Mouse (Mus musculus) CD8-positive naive resting alpha-beta T cell, adult 2 months (primary cell): ENCODE results near the gene Zyx.

Source experiments
- DNase-seq, 2 experiments: peaks; one replicate each; pipeline ENCODE4 v3.0.0; 2022; ENCODE audit warnings: low read depth in 2 of 2, low spot score in 2 of 2

Zyx gene

DNA sequence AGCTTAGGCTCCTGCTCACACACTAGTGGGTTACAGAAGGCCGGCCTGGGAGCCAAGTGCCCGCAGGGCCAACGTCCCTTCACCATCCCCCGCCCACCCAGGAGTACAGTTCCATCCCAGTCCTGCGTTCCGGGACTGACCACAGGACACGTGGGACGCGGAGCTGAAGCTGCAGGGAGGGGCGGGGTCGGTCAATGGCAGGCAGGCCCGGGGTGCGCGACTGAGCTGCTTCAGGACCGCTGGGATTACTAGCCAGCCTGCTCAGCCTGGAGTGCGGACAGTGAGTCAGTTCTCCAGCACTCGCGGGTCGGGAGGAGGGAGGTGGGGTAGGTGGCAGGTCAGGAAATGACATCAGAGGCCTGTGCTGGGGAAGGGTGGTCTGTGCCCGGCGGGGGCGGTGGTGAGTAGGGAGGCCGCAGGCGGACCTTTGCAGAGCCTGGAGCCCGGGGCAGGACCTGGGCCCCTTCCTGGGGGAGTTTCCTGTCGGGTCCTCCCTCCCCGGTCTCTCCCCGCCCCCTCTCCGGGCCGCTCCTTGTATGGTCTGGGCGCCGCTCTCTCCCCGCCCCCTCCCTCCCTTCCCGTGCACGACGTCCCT is at the start of gene Zyx:
TSS of gene Zyx (plus strand) at position 205 of the 595 bp plus-strand sequence.
- DNase-seq: peak; percentile 70 to 73

DNA sequence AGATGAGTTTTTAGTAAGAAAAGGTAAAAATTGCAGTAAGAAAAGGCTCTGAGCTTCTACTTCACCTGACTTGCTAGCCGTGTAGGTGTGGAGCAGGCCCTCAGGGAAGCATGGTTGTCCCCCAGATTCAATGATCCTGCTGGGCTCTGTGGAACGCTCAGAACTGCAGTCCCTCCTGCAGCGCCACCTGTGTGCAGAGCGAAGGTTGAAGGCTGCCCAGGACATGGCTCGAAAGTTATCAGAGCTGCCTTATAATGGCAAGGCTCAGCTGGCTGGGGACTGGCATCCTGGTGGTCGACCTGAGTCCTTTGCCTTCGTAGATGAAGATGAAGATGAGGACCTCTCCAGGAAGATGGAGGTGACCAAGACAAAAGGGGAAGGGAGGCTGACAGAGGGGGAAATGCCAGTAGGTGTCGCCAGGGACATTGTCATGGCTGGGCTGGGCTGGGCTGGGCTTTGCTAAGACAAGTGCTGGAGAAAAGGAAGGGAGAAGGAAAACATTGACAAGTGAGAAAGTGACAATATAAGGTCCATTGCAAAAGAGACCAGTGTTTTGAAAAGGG is 39.5 kb upstream of the Zyx start:
- no peak for DNase-seq

DNA sequence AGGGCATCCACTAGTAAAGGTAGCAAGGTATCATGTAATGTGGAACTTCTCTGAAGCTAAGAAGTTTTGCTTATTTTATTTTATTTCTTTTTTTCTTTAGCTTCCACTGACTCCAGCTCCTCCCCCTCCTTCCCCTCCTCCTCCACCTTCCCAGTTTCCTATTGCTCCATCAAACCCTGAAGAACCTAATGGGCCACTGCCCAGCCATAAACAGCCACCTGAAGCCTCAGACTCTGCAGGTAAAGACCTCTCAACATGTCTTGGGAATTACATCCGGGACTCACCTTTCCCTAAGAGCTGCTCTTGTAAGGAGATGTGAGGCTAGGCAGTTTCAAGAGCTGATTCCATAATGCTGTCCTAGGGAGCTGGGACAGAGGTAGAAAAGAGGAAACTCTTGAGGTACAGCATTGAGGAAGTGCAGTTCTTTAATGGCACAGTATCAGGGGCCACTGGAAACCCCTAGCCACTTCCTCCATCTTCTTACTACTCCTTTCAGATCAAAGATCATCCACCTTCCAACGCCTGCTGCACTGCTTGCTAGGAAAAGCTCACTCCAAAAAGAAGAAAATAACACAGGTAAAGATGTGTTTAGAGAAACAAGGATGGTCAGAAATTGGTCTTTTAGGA is 38.9 kb upstream of the Zyx start:
- DNase-seq: no peak

DNA sequence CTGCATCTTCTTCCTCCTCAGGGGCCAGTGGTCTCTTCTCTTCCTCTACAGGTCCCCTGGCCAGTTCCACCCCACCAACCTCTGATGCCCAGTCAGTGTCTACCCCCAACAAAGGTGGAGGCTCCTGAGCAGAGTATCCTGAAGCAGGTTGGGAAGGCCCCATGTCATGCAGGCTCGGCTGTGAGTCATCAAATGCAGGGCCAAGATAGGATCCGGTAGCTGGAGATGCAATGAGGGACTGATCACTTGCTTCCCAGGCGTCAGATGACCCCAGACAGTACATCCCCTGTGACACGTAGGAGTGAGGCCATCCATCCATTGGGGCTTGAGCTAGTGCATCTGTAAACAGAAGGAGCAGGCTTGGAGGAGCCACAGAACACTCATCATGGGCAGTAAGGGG is 31.1 kb upstream of the Zyx start:
- DNase-seq: no peak

DNA sequence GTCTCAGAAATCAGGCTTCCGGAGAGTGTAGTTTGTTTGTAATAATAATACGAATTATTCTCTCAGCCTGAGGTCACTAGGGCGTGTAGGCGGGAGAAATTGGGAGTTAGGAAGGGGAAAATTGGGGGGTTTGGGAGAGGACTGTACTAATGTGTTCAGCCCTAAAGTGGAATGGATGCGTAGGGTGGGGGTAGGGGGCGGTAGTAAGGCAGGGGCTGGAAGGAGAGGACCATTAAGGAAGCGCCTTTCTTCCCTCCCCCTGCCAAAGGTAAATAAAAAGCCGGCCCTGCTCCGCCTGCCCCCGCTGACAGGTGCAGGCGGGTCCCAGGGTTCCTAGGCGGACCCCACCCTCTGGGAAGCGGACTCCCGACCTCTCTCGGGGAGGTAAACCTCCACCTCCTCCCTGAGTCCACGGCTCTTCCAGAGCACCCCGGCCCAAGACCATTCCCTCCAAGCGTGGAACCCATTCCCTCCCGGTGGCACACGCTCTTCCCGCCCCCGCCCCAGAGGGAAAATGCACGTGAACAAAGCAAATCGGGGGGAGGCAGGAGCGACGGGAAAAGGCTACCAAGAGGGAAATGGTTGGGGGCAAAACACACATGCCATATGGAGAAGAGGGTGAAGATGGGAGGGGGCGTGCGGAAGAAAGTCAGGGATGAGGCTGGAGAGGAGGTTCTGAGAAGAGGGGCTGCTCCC is 25.9 kb upstream of the Zyx start:
- DNase-seq: no peak

DNA sequence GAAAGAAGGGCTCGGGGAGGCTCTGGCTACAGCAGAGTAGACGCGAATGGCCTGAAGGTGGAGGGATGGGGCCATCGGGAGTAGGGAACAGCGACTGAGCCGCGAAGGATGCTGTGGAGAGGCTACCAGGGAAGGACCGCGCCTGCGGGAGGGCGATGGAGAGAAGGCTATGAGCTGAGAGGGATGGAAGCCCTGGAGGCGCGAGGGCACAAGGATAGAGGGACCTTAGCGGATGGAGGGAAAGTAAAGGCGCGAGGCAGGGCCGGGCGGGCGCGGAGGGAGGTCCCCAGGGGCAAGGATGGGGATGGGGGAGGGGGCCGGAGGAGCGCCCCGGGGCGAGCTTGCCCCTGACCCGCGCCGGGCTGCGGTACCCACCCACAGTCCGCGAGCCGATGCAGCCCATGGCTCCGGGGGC is 25.4 kb upstream of the Zyx start:
- DNase-seq: no peak

DNA sequence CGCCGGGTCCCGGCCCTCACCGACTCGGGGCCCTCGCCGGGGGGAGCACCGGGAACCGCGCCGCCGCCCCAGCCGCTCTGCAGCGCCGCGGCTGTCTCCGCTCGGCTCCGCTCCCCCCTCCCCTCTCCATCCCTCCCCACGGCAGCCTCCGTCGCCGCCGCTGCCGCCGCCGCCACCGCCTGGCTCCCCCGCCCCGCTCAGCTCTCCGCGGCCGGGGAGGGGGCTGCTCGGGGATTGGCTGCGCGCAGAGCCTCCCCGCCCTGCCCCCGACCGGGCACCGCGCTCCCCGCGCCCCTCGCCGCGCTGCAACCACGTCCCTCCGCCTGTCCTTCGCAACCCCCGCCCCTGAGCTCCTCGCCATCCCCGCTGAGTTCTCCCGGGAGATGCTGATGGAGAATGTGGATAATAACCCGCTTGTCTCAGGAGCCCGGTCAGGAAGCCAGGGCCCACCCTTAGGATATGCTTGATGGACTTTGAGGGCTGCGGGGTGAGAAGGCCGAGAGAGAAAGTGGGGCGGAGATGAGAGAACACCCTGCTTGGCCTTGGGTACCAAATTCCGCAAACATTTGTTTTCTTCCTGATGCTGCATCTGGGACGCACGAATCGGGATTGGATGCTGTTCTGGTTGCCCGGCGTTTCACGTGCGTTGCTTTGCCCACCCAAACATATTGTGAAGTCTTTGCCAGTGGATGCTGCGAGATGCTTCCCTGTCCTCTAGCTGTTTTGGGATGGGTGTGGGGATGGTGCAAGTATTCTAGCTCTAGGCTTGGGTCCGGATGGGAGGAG is 24.8 kb upstream of the Zyx start, which contains the start of gene Fam131b:
TSS of gene Fam131b (minus strand) at position 162 of the 786 bp plus-strand sequence.
- DNase-seq: peak; percentile 14 to 18

DNA sequence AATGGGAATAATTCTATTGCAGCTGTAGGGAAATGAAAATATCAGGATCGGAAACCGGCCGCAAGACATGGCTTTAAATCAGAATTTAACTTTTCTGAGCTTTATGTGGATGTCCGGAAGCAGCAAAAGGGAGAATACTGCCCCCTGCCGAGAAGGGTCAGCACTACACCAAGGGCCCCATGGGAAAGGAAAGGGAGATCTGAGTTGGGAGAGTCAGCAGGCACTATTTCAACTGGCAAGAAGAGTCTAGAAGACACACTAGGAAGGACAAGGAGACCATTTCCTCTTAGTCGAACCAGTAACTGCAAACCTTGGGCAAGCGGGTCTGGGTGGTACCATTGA is 24.2 kb upstream of the Zyx start:
- peak; percentile 80 to 86 for DNase-seq

DNA sequence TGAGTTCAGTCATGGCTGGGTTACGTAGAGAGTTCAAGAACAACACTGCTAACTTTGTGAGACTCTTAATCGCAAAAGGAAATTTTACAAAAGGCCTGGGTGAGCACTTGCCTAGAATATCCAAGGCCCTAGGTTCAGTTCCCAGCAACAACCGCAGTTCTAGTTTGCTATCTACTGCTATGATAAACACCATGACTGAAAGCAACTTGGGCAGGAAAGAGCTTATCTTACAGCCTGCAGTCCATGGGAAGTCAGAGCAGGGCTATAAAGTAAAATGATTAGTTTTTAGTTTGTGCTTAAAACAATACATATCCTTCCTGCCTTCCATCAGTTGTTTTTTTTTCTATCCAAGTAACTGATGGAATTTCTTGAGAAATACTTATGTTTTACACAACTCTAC is 22.9 kb upstream of the Zyx start:
- no peak for DNase-seq

DNA sequence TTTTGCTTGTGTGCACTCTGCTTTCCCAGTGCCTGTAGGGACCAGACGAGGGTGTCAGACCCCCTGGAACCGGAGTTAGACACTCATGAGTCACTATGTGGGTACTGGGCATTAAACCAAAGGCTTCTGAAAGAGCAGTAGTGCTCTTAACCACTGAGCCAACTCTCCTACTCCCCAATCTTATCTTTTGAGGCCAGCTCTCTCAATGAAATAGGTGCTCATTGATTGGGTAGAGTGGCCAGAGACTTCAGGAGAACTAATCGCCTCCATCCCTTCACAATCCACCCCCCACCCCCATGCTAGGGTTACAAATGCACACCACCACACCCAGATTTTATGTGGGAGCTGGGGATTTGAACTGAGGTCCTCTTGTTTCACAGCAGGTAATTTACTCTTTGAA is 20.7 kb upstream of the Zyx start:
- DNase-seq: no peak

DNA sequence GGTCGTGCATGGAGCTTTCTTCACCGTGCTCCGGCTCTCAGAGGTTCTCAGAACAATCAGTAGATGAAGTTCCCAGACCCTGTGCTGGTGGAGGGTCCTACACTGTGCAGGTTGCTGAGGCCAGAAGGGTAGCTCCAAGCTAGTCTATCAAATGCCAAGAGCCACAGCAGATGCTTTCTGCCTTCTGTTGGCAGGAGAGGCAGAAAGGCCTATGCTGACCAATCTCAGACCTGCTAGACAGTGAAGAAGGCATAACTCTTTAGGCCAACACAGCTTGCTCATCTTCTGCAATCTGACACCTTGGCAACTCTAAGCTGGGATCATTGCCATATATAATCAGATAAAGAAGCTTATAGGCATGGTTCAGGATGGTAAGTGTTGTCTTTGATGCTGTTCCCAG is 19.2 kb upstream of the Zyx start:
- no peak for DNase-seq

DNA sequence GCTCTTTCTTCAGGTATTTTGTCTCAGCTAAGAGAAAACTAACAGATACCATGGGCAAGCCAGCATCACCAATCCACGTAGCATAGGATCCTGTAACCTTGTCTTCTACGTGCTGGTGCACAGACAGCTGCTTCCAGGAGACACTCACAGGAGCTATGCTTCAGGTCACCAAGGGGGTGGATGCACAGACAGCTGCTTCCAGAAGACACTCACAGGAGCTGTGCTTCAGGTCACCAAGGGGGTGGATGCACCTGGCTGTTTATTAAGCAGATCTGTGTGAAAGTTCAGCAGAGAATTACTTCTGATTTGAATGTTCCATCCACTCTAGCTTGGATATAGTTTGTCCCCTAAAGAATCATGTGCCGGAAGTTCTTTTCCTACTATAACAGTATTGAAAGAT is 18.5 kb upstream of the Zyx start:
- DNase-seq: no peak

DNA sequence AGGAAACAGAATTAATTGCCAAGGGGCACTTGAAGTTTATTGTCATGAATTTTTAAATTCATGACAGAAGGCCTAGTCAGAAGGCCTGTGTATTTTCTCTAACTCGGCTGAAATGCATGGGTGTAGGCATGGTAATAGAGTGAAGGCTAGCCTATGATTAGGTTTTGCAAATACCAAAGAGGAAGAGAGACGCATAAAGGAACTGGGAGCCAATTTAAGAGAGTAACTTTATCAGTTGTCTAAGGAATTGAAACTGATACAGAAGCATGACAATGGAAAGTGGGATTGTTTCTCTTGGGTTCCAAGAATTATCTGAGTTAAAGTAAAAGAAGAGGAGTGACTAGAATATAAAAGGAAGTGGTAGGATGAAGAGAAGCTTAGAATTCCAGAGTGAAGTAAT is 10.2 kb upstream of the Zyx start:
- no peak for DNase-seq

DNA sequence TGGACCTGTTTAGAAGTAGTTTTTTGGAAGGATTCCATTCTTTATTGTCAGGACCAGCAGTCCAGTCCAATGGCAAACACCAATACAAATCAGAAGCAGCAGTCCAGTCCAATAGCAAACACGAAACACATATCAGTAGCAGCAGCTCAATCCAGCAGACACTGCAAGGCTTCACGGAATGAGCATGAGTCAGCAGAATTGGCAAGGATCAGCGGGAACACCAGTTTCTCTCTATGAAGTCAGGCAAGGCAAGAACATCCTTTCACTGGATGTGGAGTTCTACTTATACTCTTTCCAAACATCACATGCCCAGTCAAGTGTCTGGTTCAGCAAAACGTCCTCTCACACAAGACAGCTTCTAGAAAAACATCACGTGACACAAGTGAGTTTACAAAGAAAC is 9.4 kb upstream of the Zyx start:
- no peak for DNase-seq

DNA sequence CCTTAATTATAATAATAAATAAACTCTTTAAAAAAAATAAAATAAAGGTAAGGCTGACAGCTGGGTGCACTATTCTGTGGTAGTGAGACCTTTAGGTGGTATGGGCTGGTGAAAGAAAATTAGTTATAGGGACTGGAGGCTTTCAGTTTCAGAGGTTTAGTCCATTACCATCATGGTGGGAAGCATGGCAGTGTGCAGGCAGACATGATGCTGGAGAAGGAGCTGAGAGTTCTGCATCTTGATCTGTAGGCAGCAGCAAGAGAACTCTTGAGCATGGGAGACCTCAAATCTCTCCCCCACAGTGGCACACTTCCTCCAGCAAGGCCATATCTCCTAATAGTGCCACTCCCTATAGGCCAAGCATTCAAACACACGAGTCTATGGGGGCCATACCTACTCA is 7.3 kb upstream of the Zyx start:
- DNase-seq: no peak

DNA sequence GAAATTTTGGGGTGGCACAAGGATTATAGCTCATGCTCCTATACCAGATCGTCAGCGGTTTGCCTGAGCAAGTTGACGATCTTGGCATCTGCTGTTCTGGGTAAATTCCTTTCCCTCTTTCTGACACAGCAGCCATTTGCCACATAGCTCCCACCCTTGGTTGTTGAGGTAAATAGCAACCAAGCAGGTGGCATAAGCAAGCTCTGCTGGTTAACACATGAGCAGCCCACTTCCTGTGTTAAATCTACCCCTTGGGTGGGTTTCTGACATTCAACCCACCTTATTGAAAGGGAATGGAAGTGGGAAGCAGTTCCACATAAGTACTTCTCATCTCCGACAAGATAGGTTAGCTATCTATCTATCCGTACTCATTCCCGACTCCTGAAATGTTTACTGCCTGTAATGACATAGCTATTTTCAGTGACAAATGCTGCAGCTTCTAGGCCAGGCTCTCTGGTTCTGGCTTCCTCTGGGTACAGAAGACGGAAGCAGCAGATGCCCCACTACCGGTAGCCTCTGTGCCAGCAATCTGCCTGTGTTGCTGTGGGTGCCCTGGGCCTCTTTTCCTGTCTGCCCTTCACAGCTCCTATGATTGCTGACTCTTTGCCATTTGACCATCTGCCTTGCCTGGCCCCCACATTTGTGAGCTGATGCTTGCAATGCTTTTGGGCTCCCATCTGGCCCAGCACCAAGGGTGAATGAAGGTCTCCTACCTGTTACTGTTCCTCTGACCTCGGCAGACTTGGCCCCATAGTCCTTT is 5.9 kb upstream of the Zyx start:
- DNase-seq: peak; percentile 50 to 52

DNA sequence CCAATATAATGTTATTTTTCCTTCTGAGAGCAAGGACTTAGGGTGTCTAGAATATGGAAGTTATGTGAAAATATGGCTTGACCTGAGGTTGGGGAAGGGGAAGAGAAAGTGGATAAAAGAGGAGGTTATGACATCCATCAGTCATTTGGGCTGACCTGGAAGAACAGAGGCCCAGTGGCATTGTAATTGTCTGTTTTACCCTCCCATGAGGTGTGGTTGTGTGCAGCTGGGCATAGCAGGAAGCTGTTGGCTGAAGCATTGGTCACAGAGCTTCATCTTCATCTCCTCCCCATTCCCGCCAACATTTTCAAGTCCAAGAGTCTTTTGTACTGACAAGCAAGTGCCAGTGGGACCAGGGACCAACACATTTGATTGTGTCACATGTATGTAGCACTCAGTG is 5.2 kb upstream of the Zyx start:
- no peak for DNase-seq

DNA sequence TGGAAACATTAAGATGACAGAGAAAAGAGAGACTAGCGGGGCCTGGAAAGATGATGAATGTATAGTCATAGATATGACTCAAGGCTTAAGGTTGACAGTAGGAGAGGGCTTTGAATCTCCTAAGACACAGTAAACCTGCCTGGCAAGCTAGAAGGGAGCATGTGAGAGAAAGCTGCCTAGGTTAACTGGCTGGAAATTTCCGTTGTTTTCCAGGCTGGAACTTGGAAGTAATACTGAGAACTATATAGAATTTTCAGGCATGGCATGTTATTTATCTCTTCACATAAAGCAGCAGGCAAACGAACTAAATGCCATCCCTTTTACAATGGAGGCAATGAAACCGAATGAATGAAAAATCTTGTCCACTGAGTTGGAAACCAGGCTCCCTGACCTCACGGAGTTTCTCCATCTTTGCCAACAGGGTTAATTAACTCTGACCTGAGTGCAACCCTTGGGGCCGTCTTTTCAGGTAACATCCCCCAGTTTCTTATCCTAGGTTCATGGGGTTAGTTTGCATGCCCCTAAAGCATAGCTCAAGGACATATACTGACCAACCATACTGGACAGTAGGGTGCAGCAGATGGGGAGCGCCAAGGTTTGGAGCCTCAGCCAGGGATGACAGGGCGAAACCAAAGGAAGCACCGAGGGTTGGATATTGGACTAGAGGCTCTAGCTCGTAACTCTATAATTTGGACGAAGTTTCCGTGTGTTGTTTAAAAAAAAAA is 987 bp upstream of the Zyx start:
- DNase-seq: no peak

DNA sequence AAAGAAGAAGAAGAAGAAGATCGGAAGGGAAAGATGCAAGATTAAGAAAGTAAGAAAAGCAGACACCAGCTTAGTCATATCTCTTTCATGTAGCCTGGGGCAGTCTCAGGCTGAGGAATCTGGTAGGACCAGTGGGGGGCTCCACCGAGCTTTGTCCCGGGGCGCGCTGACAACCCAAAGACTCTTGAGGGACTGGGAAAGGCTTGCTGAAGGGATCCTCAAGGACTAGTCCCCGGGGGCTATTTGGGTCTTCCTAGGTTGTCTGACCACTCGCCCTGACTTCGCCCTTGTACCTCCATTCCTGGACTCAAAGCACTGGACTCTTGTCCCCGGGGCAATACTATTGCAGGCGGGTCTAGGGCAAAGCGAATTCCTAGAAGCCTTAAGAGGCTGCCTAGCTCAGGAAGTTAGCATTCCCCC is 414 bp upstream of the Zyx start:
- DNase-seq: peak; percentile 72 to 76
